ENCODE assay signal across 8 mouse cellular contexts in genomic region chr1:161195541-161196351, GRCm38 (mm10). TPM values are rescaled to one million over a fixed set of nuclear protein-coding genes. Genes with fewer than 3 reads are reported as not detected.
DNase-seq lines count a peak whose midpoint lies in the region; ATAC-seq lines count a peak whose summit lies in the region.

No protein-coding gene starts in this region.

- H3K36me3 ChIP-seq in hindbrain, embryonic 14.5 days (replicated peaks; ENCODE audit: control insufficient read depth, insufficient read depth): no peaks in the 10 kb centered on the region

- no peaks in the 10 kb centered on the region for H3K9me3 ChIP-seq in hindbrain, embryonic 14.5 days (ENCODE audit: control insufficient read depth, low read length)

- no peaks in the 10 kb centered on the region for H3K27me3 ChIP-seq in hindbrain, embryonic 14.5 days (ENCODE audit: control insufficient read depth, insufficient read depth, low read length)

- peak overlapping the region; percentile 37 for H3K4me3 ChIP-seq in hindbrain, embryonic 14.5 days (replicated peaks; ENCODE audit: low read length)

- peak; percentile 96 for ATAC-seq in hindbrain, embryonic 14.5 days (ENCODE audit: low FRiP score)

- peak overlapping the region; percentile 47 for H3K9ac ChIP-seq in hindbrain, embryonic 14.5 days

- H3K4me1 ChIP-seq in hindbrain, embryonic 14.5 days (replicated peaks; ENCODE audit: control insufficient read depth, insufficient read depth, low read length): no peaks in the 10 kb centered on the region; the same call in 1 of the 2 replicates

- H3K27ac ChIP-seq in hindbrain, embryonic 14.5 days: peak overlapping the region; percentile 65

- under 1% methylated on average over 16 of the region's 16 CpGs for WGBS in hindbrain, embryonic 14.5 days

- peak; percentile 82 for DNase-seq in adipocyte (ENCODE audit: low spot score)
- DNase-seq in cerebellum, postnatal 4 days (ENCODE audit: low spot score in 2 of 2): peak; percentile 52 to 83
- DNase-seq in frontal cortex, postnatal 36 days (ENCODE audit: low spot score in 2 of 2): peak; percentile 60 to 81
- peak; percentile 93 for DNase-seq in hindbrain, embryonic 14.5 days (ENCODE audit: low spot score)
- peak; percentile 21 to 59 for DNase-seq in layer of hippocampus, postnatal 25 days (ENCODE audit: extremely low spot score in 1 of 2, low spot score in 1 of 2)
- peak; percentile 80 for DNase-seq in lung, postnatal 14 days
- peak; percentile 49 for DNase-seq in retina, adult 2 months (ENCODE audit: low read depth, low spot score)
- peak; percentile 69 for DNase-seq in thymus, postnatal 4 days

- H3K4me2 ChIP-seq in hindbrain, embryonic 14.5 days (replicated peaks): peak overlapping the region; percentile 73

RNA-seq across cellular contexts. Expression of gene Tex50, which starts 36.6 kb away (rescaled TPM):
- 0.59 and 0.66 TPM in 2 replicates for polyA plus RNA-seq in hindbrain, embryonic 14.5 days (2014; fragmentation: Nextera tagmentation; extraction: Ambion mirVana)
- total RNA-seq in layer of hippocampus, postnatal 25 days (2021): not detected

RNA-seq across cellular contexts. Expression of gene Ankrd45, which starts 53.3 kb away (rescaled TPM):
- polyA plus RNA-seq in hindbrain, embryonic 14.5 days (2014; fragmentation: Nextera tagmentation; extraction: Ambion mirVana): 25.1 and 29.8 TPM in 2 replicates
- 10 to 100 TPM; 47.2 to 49.1 TPM for total RNA-seq in layer of hippocampus, postnatal 25 days (2021)

RNA-seq across cellular contexts. Expression of gene Prdx6, which starts 55.3 kb away (rescaled TPM):
- 188 and 199 TPM in 2 replicates for polyA plus RNA-seq in hindbrain, embryonic 14.5 days (2014; fragmentation: Nextera tagmentation; extraction: Ambion mirVana)
- 100 to 1,000 TPM; 300 to 347 TPM for total RNA-seq in layer of hippocampus, postnatal 25 days (2021)

Comparison
In these comparisons a context has a peak if more than half of its experiments do, and no peak if none do; other contexts are left out.
1. Peak in every context shown above with its lines: DNase-seq, ATAC-seq, H3K4me3 ChIP-seq and H3K27ac ChIP-seq.
2. DNase-seq: peak in every context shown above with its lines; median percentile 93 in hindbrain, embryonic 14.5 days; 82 in adipocyte; 80 in lung, postnatal 14 days; 70 in frontal cortex, postnatal 36 days; 69 in thymus, postnatal 4 days; 68 in cerebellum, postnatal 4 days; 49 in retina, adult 2 months; 40 in layer of hippocampus, postnatal 25 days.